Mouse (Mus musculus): ENCODE data around the gene Exoc6b.

- TF ChIP-seq CTCF (IDR thresholded peaks at IDR 0.05) (no peak), EP300 (IDR thresholded peaks at IDR 0.05; ENCODE audit: insufficient read depth, low read depth, low read length) (0 out of 2 replicates have a peak, but pooled peaks have one; percentile 55)
Observed at GRCm38 (mm10) chr6:84631588-84631987, 437.7 kb downstream of the Exoc6b start.

Data from heart, adult 2 months (tissue).